Mouse (Mus musculus) brain, adult 2 months (tissue): ENCODE results near the gene Ubash3a.
A peak's percentile ranks its signal among the peaks of the same experiment; 100 is the strongest.

ENCODE experiments used
- DNase-seq: peaks from one replicate; pipeline ENCODE4 v3.0.0; 2011; ENCODE audit warnings: low read depth, low spot score

Ubash3a gene

DNA sequence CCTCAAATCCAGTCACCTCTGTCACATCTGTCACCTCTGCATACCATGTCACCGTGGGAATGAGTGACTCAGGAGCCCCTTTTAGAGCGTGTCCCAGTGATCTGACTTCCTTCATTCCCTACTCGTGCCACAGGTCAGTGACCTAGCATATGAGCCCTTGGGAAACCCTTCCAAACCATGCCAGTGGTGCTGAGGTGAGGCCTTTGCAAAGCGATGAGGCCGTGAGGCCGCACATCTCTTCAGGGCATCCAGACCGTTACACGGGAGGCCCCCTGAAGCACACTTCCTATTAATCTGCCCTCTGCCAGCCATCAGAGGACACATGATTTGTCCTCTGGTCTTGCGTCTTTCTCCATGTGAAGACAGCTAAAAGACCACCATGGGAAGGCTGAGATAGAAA lies 71.9 kb downstream of the Ubash3a start:
- no peak for DNase-seq

DNA sequence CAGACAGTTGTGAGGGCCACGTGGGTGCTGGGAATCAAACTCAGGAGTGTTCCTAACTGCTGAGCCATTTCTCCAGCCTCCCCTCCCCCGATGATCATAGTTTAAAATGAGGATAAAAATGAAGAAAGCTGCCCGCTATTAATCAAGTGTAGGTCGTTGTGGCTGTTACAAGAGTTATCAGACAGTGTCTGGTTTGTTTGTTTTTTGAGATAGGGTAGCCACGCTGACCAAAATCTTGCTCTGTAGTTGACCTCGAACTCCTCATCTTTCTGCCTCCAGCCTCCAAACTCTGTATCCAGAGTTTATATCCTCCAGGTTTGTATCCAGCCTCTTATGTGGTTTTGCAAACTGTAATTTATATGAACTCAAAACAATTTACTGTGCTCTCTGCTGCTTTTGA lies 72.6 kb downstream of the Ubash3a start:
- no peak for DNase-seq

DNA sequence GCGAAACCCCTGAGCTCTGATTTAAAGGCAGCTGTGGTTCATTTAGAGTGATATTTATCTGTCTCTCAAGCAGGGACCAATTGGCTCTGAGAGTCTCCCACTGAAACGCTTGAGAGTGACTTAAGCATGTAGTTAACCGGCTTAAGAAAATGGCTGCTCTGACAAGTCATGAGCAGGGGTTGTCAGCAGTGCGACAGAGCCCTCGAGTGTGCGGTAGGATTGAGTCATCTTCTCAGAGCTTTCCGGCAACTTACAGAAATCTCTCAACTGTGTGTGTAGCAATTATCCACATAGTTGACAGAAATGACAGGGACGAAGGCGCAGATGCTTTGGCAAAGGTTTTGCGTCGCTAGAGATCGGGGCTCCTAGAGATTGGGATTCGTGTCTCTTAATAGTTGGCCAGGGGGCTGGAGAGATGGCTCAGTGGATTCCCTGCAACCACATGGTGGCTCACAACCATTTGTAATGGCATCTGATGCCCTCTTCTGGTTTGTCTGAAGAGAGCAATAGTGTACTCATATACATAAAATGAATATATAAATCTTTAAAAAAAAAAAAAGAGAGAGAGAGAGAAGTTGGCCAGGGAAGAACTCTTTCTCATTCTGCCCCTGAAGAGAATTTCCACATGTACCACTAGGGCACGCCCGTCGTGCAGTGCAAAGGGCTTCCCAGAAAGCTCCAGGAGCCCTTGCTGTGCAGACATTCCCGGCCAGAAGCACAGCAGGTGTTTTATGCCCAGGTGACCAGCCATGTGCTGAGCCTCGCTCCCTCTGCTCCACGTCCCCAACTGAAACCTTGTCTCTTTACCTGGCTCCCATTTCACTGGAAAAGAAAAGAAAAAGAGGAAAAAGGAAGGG lies 74.4 kb downstream of the Ubash3a start:
- DNase-seq: peak; percentile 45

DNA sequence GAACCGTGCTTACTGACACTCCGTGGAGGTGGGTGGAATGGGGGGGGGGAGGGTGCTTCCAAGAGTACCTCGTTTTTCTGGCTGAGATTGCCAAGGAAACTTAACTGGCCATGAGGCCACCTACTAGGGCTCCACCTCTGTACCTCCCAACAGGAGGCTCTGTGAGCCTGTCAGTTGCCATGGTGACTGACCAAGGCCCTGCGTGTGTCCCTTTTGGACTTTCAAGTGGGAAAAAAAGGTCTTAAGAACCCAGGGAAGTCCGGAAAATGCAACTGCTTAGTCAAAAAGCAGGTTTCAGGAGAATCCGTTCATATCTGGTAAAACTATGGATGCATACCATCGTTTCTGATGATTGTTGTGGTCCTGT lies 75.0 kb downstream of the Ubash3a start:
- DNase-seq: no peak

DNA sequence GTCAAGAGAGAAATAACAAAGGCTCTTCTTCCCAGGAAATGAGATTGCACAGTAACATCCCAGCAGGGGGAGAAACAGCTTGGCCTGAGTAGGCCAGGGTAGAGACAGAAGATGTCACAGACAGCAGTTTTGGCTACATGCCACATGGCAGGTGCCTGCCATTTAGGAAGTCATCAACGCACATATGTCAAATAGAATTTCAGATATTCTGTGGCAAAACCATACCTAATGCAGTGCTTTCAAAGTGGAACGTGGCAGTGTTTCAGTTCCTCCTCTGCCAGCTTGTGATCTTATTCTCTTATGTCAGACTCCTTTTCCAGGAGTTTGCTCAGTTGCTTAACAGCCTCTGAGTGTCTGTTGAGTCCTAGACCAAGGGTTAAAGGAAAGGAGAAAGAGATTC lies 78.2 kb downstream of the Ubash3a start:
- DNase-seq: no peak

DNA sequence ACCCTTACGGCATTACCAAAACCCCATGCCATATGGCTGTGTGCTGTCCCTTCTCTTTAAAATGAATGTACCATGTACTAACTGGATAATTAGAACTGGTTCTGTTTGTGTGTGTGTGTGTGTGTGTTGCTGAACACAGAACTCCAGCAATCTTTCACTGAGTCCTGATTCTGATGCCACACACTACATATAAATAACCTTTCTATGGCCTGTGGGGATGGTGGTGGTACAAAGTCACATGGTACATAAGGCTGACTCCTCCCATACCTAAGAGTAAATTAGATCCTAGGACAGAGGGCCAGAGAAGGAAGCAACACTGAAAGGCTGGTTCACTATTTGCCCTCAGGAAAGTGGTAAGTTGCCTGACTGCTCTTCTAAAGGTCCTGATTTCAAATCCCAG lies 78.8 kb downstream of the Ubash3a start, which contains the start of gene Slc37a1:
TSS of gene Slc37a1 (plus strand) at position 301 of the 400 bp plus-strand sequence.
- DNase-seq: no peak

DNA sequence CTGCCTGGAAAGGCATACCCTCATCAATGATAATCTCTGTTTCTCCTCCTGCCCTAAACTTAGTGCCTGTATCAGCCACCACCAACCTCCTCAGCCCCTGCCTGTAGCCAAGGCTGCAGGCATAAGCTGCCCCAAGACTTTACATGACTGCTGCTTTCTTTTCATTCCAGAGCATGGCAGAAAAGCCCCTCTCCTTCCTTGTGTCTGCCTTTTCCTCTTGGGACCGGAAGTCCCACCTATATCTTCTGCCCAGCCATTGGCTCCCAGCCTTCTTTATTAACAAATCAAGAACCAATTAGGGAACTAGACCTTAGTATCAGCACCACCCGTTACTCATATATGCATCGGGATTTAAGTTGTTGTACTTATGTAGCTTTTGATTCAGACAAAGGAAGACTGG lies 79.5 kb downstream of the Ubash3a start:
- DNase-seq: no peak

DNA sequence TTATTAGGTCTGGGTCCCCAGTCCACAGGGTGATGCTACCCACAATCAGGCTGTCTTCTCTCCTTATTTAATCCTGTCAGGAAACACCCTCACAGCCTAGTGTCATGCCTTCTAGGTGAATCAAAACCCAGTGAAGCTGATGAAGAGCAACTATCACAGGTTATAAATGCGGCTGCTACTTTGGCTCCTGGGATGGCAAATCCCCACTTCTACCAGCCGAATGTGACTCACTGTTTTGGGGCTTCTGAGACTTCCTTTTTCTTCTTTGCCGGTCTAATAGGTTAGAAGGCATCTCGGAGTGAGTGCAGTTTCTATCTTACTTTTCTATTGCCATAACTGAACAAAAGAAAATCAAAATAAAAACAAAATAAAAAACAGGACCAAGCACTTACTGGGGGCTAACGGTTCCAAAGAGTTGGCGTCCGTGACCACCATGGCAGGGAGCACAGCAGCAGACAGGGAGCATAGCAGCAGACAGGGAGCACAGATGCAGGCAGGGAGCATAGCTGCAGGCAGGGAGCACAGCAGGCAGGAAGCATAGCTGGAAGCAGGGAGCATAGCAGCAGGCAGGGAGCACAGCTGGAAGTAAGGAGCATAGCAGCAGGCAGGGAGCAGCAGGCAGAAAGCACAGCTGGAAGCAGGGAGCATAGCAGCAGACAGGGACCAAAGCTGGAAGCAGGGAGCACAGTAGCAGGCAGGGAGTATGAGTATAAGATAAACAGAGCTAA lies 81.5 kb downstream of the Ubash3a start:
- DNase-seq: no peak

DNA sequence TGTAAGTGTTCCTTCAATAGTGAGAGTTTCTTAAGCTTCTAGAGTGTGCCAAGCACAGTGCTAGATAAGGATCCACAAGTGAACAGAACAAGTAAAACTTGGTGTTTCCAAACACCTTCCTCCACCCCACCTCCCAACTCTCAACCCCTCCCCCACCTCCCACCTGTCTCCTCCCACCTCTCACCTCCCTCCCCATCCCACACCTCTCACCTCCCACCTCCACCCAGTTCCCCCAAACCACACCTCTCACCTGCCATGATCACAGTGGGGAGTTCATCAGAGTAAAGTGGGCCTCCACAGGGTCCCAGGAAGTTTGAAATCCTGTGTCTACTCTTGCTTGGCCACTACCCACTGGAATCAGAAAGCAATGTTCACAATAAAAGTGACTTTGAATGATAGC lies 82.6 kb downstream of the Ubash3a start:
- no peak for DNase-seq

DNA sequence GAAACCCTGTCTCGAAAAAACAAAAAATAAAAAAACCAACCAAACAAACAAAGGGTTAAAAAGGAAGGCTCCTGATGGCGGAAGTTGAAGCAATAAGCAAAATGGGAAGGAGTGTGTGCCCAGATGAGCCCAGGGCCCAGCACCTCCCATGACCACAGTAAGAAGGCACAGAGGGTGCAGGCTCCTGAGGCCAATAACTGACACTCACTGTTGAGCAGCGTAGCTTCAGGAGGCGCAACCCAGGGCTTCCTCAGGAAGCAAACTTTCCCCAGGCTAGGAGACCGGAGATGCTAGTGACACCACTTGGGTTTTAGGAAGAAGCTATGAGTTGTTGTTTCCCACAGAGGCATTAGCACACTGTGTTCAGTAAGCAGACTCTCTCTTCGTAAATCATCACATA lies 83.2 kb downstream of the Ubash3a start:
- DNase-seq: no peak

DNA sequence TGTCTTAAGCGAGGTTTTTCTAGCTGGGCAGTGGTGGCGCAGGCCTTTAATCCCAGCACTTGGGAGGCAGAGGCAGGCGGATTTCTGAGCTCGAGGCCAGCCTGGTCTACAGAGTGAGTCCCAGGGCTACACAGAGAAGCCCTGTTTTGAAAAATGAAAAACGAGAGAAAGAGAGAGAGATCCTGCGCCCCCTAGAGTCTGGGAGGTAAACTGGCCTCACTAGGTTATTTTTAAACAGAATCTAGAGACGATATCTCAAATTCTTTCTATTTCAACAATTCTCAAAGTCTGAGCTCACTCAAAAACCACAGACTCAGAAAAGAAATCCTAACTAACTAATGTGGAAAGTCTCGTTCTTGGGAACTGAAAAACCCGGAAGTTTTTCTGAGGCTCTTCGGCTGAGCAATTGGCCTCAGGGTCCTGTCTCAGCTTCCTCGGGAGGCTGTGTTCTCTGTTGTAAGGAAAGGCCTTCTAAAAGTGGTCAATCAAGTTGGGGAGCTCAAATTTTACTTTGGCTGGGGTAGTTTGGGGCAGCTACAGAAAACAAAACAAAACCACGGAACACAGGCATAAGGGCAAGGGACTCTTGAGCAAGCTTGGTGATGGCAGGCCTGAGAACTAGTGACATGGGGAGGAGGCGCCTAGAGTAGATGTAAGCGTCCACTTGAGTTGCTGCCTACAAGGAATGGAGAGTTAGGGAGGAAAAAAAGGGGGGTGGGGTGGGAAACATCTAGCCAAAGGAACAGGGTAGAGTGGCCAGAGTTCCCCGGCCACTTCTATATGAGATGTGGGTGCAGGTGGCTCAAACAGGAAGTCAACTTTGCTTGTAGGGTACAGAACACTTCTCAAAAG lies 86.9 kb downstream of the Ubash3a start:
- no peak for DNase-seq

DNA sequence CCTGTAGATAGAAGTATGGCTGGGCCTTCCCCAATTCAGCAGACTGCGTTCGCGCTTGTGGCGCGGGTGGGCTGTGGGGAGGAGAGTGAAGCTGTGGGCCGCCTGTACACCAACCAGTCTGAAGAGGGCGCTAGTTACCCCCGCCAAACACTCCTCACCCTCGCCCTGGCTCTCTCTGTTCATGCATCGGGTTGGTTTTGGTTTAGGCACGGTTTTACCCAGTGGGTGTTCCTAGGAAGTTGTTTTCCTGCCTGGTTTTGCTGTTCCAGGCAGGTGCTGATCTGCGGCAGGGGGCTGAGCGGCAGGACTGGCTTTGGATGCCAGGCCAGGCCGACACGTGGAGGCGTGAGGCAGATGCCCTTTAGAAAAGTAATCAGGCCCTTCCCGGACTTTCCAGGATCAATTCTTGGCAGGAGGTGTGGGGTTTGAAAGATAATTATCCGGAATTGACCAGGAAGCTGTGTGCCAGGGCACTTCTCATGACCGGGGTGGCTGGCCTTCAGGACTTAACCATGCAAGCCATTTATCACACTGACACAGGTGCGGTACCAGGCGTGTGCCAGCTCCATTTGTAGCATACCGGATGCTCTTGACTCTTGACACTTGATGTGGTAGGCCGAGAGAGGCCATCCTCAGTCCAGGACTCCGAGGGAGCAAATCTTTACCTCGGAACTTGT lies 87.7 kb downstream of the Ubash3a start:
- peak; percentile 52 for DNase-seq

DNA sequence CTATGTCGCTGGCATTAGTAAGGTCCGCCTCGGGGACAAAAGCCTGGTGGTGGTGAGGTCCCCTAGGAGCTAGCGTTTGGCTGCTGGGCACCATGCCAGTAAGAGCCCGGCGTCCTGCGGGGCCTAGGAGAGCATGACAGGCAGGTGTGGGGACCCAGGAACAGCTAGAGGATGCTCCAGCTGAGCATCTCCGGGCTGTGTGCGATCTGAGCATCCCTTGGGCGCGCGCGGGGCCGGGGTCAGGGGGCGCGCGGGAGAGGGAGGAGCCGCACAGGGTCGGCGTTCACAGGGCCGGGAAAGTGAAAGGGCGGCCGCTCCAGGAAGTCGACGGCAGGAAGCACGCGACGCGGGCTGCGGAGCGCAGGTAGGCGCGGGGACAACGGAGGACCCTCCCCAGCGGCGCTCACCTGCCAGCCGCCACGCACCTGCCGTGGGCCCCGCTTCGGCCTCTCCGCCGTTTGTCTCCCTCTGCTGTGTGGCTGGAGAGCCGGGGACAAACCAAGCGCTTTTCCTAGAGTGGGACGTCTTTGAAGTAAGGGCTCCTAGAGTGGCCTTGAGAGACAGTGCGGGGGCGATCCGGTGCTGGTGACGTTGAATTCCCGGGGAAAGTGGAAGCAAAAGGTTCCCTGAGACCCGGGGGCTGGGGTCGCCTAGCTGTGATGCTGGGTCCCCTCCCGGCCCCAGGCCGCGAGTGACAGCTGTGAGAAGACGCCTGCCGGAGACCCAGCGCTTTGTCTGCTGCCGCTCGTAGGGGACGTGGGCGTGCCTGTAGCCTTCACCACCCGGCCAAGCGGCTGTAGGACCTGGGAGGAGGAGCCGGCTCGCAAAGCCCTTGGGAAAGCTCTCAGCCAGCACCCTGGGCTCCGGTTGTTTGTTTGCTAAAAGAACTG lies 88.5 kb downstream of the Ubash3a start:
- DNase-seq: peak; percentile 72
